Mouse (Mus musculus): ENCODE results near the gene Thtpa.
A peak's percentile ranks its signal among the peaks of the same experiment; 100 is the strongest.

The Thtpa gene

GRCm38 (mm10) chr14:55139313-55139712 is 44.7 kb downstream of the Thtpa start:
- no peak for DNase-seq (ENCODE audit: low read depth, low spot score)

GRCm38 (mm10) chr14:55146324-55146723 is 51.7 kb downstream of the Thtpa start:
- no peak for DNase-seq (ENCODE audit: low read depth, low spot score)

GRCm38 (mm10) chr14:55146829-55147401 is 52.3 kb downstream of the Thtpa start:
- no peak for DNase-seq (ENCODE audit: low read depth, low spot score)

GRCm38 (mm10) chr14:55148363-55148915 is 53.9 kb downstream of the Thtpa start:
- DNase-seq (ENCODE audit: low read depth, low spot score), result peak; percentile 29
